Mouse (Mus musculus) v-Abl transformed pro-B cells (cell line): ENCODE measurements around the gene Itgb6.

Experiments
- in situ Hi-C, 2 experiments: fragments of 400-800 bp; cut with MboI; formaldehyde crosslinking; loops; one replicate each; pipeline ENCODE4 v1.15.1; 2025; ENCODE audit not compliant: unreplicated experiment in 2 of 2

Itgb6 gene

DNA sequence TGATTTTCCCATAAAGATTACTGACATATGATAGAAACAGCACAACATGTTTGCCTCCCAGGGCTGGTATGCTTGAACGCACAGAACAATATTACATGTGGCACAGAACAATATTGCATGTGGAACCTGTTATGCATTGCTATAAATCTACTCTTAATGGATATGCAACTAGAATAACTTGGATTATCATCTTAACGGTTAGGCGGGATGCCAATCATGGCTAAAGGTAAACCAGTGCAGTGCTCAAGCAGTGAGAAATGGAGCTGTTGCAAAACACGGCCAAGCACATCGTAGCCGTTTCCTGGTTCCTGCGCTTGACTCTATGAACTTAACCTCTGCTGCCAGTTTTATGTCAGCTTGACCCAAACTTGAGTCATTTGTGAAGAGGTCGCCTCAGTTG is 171.9 kb downstream of the Itgb6 start:
- in situ Hi-C loops: no loop called here

DNA sequence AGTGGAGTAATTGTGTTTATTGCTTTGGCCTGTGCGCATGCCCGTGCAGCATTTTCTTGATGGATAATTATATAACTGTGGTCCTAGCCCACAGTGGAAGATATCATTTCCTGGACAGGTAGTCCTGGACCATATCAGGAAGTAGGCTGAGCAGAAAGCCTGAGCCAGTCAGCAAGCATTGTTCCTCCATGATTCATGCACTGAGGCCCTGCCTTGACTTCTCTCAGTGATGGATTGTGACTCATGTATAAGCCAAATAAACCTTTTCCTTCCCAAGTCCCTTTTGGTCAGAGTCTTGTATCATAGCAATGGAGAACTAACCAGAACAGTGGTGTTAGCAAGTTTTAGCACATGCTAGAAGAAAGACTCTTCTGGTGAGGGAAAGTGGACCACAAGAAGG is 172.6 kb downstream of the Itgb6 start:
- in situ Hi-C loops: no loop called here
